Mouse (Mus musculus) cerebellum, adult (tissue): ENCODE measurements around the gene Calr.

Experiments used
- ATAC-seq: cut with Nextera tagmentation; 2 replicates; pipeline ENCODE4 v1.9.2; 2017; ENCODE audit warnings: mild to moderate bottlenecking, moderate library complexity, mixed read lengths; ENCODE audit not compliant: insufficient number of reproducible peaks, low FRiP score, low TSS enrichment

Gene Calr

GRCm38 (mm10) chr8:84846722-84847572, at the start of gene Calr:
Calr (minus strand) TSS chr8:84846934.
- ATAC-seq: peak; percentile 98

DNA sequence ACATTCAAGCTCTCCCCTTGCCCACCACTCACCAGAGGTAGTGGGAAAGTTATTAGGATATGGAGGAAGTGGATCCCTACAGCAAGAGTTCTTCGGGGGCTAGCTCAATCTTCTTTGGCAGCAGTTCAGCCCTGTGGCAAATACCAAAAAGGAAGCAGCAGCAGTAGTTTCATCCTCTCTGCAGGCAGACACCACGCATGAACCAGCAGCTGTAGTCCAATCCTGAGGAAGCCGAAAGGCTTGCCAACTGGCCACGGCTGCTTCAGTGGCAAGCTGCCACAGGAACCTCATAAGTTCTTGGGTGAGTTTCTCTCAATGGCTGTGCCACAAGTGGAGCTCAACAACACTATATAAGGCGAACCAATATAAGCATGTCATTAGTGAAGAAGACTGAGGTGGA, 49.2 kb upstream of the Calr start:
- ATAC-seq: no peak

- peak; percentile 100 for ATAC-seq
Measured at GRCm38 (mm10) chr8:84893709-84894134, 47.0 kb upstream of the Calr start, which contains the start of gene Gcdh. Gcdh (minus strand) TSS chr8:84893921.

DNA sequence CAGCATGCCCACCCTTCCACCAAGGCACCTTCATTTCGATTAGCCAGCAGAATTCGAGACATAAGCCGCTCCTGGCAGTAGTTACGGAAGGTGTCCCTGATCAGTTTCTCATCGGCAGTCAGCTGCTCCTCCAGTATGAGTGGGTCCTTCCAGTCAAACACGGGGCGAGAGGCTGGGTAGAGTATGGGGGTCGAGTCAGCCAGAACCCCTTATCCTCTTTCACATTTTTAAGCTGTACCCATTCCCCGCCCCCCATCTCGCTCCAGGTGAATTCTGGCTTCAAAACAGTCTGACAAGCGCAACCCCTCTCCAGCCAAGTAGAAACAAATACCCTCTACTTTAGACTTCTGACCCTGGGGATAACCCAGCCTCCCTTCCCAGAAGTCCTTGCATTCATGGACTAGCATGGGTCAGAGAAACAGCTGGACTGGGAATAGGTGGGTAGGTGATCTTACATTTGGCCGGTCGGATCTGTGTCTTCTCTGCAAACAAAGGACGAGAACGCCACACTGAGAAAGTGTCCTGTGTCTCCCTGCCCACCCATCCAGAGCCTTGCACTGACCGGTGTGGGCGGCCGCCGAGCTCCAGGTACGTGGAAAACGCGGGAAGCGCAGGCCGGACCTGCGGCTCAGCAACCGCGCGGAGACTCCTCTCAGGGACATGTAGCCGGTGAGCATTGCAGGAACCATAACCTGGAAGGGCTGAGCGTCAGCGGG, 46.4 kb upstream of the Calr start:
- ATAC-seq: 0 out of 2 replicates have a peak, but pooled peaks have one; percentile 36

- no peak for ATAC-seq
Measured at GRCm38 (mm10) chr8:84889141-84889540, 42.4 kb upstream of the Calr start.

GRCm38 (mm10) chr8:84888280-84888679, 41.5 kb upstream of the Calr start:
- no peak for ATAC-seq

DNA sequence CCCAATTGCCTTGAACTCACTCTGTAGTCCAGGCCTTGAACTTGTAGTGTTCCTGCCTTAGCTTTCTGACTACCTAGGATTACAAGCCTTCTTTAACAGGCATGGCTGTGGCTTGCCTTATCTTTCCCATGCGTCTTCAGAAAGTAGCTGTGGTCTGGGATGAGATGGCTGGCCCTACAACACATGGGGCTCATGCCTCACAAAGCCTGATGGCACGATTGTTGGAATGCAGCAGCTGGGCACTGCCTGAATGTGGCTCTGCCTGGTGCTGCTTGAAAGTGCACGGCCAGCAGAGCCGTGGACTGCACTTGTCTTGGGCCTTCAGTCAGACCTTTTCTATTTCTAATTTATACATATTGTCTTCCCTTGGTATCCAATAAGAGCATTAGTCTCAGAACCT, 38.0 kb upstream of the Calr start:
- ATAC-seq: no peak

DNA sequence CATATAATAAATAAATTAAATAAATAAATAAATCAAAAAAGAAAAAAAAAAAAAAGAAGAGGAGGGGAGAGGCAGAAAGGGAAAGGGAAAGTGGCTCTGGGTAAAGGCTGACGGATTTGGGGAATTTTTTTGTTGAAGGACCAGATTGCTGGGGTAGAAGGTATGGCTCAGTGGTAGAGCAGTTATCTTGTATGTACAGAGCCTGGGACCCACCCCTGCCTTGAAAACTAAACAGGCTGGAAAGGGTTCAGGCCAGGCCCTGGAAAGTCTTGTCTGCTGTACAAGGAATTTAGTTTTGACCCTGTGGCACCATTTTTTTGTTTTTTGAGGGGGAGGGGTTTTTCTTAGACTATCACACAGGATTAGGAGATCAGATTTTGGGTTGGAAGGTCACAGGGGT, 32.2 kb upstream of the Calr start:
- no peak for ATAC-seq

GRCm38 (mm10) chr8:84877297-84878035, 30.7 kb upstream of the Calr start:
- ATAC-seq: peak; percentile 52; the same call in 1 of the 2 replicates

GRCm38 (mm10) chr8:84874339-84874738, 27.6 kb upstream of the Calr start:
- ATAC-seq: no peak

DNA sequence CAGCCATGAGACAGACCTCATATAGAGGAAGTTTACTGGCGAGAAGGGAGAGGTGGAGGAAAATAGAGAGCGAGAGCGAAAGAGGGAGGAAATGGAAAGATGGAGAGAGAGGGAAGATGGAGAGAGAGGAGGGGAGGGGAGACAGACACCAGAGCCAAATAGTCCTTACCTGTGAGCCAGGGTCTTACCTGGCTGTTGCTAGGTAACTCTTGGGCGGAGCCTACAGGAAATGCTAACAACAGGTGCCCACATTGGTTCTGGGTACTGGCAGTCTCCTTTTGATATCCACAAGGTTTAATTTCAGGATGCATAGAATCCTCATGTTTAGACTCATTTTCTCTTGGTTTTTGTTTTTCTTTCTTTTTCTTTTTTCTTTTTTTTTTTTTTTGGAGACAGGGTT, 26.3 kb upstream of the Calr start:
- ATAC-seq: no peak

DNA sequence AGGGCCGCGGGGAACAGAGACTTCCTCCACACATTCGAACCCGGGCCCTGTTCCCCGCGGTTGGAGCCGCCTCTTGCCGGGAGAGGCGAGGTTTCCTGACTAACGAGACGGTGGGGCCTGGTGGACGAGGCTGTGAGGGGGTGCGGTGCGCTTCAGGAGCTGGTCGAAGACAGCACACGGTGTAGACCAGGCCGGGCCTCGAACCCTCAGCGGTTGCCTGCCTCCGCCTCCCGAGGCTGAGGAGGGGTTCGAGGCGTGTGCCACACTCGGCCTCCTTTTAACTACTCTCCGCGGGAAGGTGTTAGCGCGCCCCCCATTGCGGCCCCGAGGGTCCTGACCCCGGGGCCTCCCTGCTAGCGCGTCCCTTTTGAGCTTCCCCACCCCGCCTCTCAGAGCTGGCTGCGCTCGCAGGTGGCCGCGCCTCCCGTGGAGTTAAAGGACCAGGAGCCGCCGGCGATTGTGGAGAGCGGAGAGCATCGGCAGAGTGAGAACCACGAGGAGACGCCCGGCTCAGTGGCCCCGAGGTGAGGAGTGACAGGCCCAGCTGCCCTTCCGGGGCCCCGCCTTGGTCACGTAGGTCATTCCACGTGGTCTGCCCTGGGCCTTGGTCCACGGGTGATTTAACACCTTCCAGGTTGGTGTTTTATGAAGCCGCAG, 25.7 kb upstream of the Calr start:
- no peak for ATAC-seq

DNA sequence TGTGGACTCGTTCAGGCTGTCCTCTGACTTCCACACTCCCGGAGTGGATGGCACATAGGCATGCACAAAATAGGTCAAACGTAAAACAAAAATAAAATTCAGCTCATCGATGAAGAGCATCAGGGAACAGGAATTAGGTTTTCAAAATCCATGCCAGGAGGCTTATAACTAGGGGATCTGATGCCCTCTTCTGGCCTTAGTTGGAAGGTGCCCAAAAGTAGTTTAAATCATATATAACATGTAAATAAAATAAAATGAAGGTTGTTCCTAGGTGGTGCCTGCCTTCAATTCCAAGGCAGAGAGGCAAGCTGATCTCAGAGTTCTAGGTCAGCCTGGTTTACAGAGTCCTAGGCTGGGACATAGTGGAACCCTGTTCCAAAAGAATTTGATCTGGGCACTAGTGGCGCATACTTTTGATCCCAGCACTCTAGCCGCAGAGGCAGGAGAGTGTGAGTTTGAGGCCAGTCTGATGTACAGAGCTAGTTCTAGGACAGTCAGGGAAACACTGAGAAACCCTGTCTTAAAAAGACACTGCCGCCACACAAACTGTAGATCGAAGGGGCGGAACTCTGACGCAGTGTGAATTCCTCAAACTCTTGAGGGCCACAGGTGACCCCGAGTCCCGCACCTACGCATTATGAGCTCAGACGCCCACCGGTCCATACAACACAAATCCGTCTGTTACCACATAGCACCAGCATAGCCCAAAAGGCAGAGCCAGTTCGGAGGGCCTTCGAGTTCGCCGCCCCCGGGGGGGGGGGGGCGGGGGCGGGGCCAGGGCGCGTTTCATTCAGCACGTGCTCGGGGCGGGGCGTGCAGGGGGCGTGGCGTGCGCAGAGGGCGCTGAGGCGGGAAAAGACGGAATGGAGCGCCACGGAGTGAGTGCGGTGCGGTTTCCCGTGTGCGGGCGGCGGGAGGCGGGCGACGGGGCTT, 24.9 kb upstream of the Calr start, which contains the start of gene Syce2:
Syce2 (plus strand) TSS at position 736 of the 933 bp plus-strand sequence.
- no peak; the same call in 1 of the 2 replicates for ATAC-seq

GRCm38 (mm10) chr8:84856864-84857441, 10.2 kb upstream of the Calr start, which contains the start of gene Farsa:
Farsa (plus strand) TSS chr8:84856989.
- peak; percentile 94; the same call in 1 of the 2 replicates for ATAC-seq

DNA sequence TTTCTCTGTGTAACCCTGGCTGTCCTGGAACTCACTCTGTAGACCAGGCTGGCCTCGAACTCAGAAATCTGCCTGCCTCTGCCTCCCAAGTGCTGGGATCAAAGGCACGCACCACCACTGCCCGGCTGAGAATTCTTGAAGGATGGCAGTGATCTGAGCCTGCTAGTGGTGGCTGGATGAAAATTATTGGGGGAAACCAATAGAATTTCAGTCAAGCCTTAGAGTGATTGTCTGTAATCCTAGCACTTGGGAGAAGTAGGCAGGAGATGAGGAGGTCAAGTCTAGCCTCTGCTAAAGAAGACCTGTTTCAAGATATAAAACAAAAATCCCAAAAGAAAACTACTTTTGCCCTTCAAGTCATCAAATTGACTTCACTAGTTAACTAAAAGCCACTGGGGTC, 9.7 kb upstream of the Calr start:
- no peak for ATAC-seq

- ATAC-seq: no peak
Measured at GRCm38 (mm10) chr8:84847684-84848435, 1.1 kb upstream of the Calr start.

GRCm38 (mm10) chr8:84846094-84846721, 526 bp downstream of the Calr start:
- no peak for ATAC-seq
